Mouse (Mus musculus) ZHBTc4 (cell line): ENCODE measurements around the gene Syt3.

ENCODE experiments used
- DNase-seq: peaks from one replicate; pipeline ENCODE4 v3.0.0-alpha.2; 2011; ENCODE audit warnings: low read depth, low spot score

Gene Syt3

GRCm38 (mm10) chr7:44444886-44445527 lies 61.1 kb downstream of the Syt3 start:
- DNase-seq: peak; percentile 43

- peak; percentile 43 for DNase-seq
Observed at GRCm38 (mm10) chr7:44445528-44445923, 61.6 kb downstream of the Syt3 start.

DNA sequence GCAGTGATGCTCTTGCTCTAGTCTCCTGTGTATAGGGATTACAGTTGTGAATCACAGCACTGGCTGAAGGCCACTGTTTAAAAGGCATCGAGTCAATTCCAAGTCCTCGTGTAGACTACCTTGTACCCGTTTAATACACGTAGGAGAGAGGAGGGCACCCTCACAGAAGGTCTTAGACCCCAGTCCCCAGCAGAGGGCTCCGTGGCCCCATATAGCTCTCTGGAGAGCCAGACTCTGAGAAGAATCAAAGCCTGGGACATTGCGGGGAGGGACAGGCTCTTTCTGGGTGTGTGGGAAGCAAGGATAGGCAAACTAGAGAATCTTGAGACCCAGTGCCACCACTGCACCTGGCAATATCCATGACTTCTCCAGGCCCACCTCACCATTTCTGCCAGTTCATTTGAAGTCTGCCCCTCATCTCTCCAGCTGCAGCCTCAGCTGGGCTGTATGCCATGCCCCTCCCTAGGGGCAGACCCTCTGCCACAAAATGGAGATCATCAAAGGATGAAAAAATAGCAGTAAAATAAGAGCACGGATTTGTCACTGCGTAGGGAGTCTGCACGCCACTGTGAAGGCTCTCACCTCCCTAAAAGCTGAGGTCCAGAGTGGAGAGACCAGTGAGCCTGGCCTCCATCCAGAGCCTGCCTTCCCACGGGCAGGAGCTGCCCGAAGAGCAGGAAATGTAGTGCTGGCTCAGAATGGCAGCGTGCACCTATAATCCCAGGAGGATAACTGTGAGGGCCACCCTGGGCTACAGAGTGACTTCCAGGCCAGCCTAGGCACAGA lies 62.4 kb downstream of the Syt3 start:
- no peak for DNase-seq
